Mouse (Mus musculus) lung, postnatal 4 days (tissue): ENCODE data around the gene Zfp445.

Experiments
- DNase-seq, 2 experiments: peaks; one replicate each; pipeline ENCODE4 v3.0.0; 2021

Gene Zfp445

GRCm38 (mm10) chr9:122836126-122836525, 29.7 kb downstream of the Zfp445 start:
- no peak for DNase-seq

- no peak for DNase-seq
Observed at GRCm38 (mm10) chr9:122829826-122830380, 35.9 kb downstream of the Zfp445 start.

GRCm38 (mm10) chr9:122826743-122827142, 39.1 kb downstream of the Zfp445 start:
- no peak for DNase-seq

GRCm38 (mm10) chr9:122823374-122824017, 42.3 kb downstream of the Zfp445 start:
- DNase-seq: no peak

GRCm38 (mm10) chr9:122815239-122815851, 50.5 kb downstream of the Zfp445 start:
- no peak for DNase-seq

GRCm38 (mm10) chr9:122814775-122815174, 51.0 kb downstream of the Zfp445 start:
- no peak for DNase-seq

- DNase-seq: no peak
Observed at GRCm38 (mm10) chr9:122812386-122812785, 53.4 kb downstream of the Zfp445 start.

- no peak for DNase-seq
Observed at GRCm38 (mm10) chr9:122810212-122810611, 55.6 kb downstream of the Zfp445 start.

GRCm38 (mm10) chr9:122807186-122807585, 58.6 kb downstream of the Zfp445 start:
- DNase-seq: no peak

GRCm38 (mm10) chr9:122805845-122806341, 59.9 kb downstream of the Zfp445 start:
- no peak for DNase-seq

GRCm38 (mm10) chr9:122805053-122805844, 60.6 kb downstream of the Zfp445 start, which contains the start of gene Tcaim:
Gene Tcaim, plus strand, starts transcription at chr9:122805539.
- peak; percentile 94 for DNase-seq
